Mouse (Mus musculus) neural tube, embryonic 11.5 days (tissue): ENCODE data around the gene Kcnj1. TPM values are rescaled to one million over a fixed set of nuclear protein-coding genes. Genes with fewer than 3 reads are reported as not detected.
A peak's percentile ranks its signal among the peaks of the same experiment; 100 is the strongest.

Experiments used
- ATAC-seq: fragments of 200-750 bp; cut with Nextera tagmentation; 2 replicates; pipeline ENCODE4 v1.8.0; 2017; ENCODE audit warnings: moderate number of reproducible peaks, mild to moderate bottlenecking, moderate TSS enrichment, moderate library complexity; ENCODE audit not compliant: insufficient read depth, low FRiP score, low TSS enrichment
- DNase-seq: peaks from one replicate; pipeline ENCODE4 v3.0.0-alpha.2; 2015; ENCODE audit warnings: low spot score
- H3K27ac ChIP-seq: fragments of 300-500 bp; sonication (generic); 2 replicates; pipeline ENCODE4 v1.5.1; 2014; ENCODE audit warnings: low read depth, mild to moderate bottlenecking, low read length
- H3K27me3 ChIP-seq: fragments of 300-500 bp; sonication (generic); 2 replicates; pipeline ENCODE4 v1.6.1; 2014; ENCODE audit warnings: mild to moderate bottlenecking, low read length, mixed read lengths; ENCODE audit not compliant: control insufficient read depth, insufficient read depth
- H3K36me3 ChIP-seq: fragments of 300-500 bp; sonication (generic); 2 replicates; pipeline ENCODE4 v1.6.1; 2014; ENCODE audit warnings: mild to moderate bottlenecking, low read length, moderate library complexity, mixed read lengths; ENCODE audit not compliant: control insufficient read depth, insufficient read depth
- H3K4me1 ChIP-seq: fragments of 300-500 bp; sonication (generic); 2 replicates; pipeline ENCODE4 v1.6.1; 2014; ENCODE audit warnings: low read length, mixed read lengths; ENCODE audit not compliant: control insufficient read depth, insufficient read depth
- H3K4me2 ChIP-seq: fragments of 300-500 bp; sonication (generic); 2 replicates; pipeline ENCODE4 v1.6.1; 2014; ENCODE audit warnings: low read depth, mild to moderate bottlenecking, moderate library complexity
- H3K4me3 ChIP-seq: fragments of 300-500 bp; sonication (generic); 2 replicates; pipeline ENCODE4 v1.5.1; 2014; ENCODE audit warnings: low read depth, low read length
- H3K9ac ChIP-seq: fragments of 300-500 bp; sonication (generic); 2 replicates; pipeline ENCODE4 v1.6.1; 2014; ENCODE audit warnings: mild to moderate bottlenecking, low read length
- H3K9me3 ChIP-seq: fragments of 300-500 bp; sonication (generic); 2 replicates; pipeline ENCODE4 v1.6.1; 2016; ENCODE audit warnings: low read length; ENCODE audit not compliant: control insufficient read depth
- WGBS: fragments of 180-500 bp; shearing (Covaris S2); extraction: QIAGEN DNeasy Blood & Tissue Kit; methylation state at CpG from one replicate; pipeline ENCODE4 v1.1.7; 2014; 5-methylcytosine and 5-hydroxymethylcytosine counted together
- polyA plus RNA-seq: library from polyadenylated mRNA; unstranded; fragments of >200 nt; fragmentation: Nextera tagmentation; extraction: Ambion mirVana; gene quantifications from 2 replicates; pipeline ENCODE4 v1.2.1, GENCODE M21; 2014

Gene Kcnj1
- polyA plus RNA-seq, 1 experiment from 2014 or later: not detected

GRCm38 (mm10) chr9:32348096-32348495 is 24.2 kb upstream of the Kcnj1 start:
- ATAC-seq (no peak), DNase-seq (no peak)
- Histone ChIP-seq H3K4me1 (peaks cover 7% of the 10 kb centered on the region), H3K4me3 (no peak overlapping the region), H3K9me3 (no peaks in the 10 kb centered on the region), H3K4me2 (no peak overlapping the region), H3K36me3 (no peaks in the 10 kb centered on the region), H3K9ac (no peak overlapping the region), H3K27ac (no peak overlapping the region), H3K27me3 (peaks cover 27% of the 10 kb centered on the region)
- WGBS: 66% methylated on average over 8 of the region's 8 CpGs

DNA sequence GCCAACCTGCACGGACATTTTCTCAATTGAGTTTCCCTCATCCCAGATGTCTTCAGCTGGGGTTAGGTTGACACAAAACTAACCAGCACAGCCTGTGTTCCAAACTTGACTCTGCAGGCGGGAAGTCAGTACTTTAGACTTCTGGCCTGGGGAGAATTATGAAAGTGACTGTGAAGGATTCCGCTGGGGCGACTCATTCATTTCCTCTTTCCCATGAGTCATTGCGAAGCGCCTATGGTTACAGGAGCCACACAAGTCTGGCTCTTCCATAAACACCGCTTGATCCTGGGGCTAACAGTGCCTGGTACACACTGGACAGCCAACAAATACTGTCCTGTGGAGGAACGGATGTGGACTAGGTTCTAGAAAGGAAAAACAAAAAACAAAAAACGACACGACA is 22.9 kb upstream of the Kcnj1 start:
- Histone ChIP-seq H3K4me1 (no peaks in the 10 kb centered on the region; the same call in 1 of the 2 replicates), H3K27ac (no peak overlapping the region), H3K9ac (no peak overlapping the region), H3K27me3 (peaks cover 15% of the 10 kb centered on the region), H3K9me3 (no peaks in the 10 kb centered on the region), H3K4me3 (no peak overlapping the region), H3K36me3 (no peaks in the 10 kb centered on the region), H3K4me2 (no peak overlapping the region)
- ATAC-seq (no peak), DNase-seq (no peak)
- WGBS: 91% methylated on average over 10 of the region's 10 CpGs

GRCm38 (mm10) chr9:32350332-32350731 is 22.0 kb upstream of the Kcnj1 start:
- ATAC-seq: no peak
- H3K9ac ChIP-seq: no peak overlapping the region
- H3K4me2 ChIP-seq: no peak overlapping the region
- H3K9me3 ChIP-seq: no peaks in the 10 kb centered on the region
- H3K4me1 ChIP-seq: no peaks in the 10 kb centered on the region
- H3K27ac ChIP-seq: no peak overlapping the region
- H3K36me3 ChIP-seq: no peaks in the 10 kb centered on the region
- WGBS: 4% methylated on average over 6 of the region's 6 CpGs
- DNase-seq: peak; percentile 71
- no peak overlapping the region for H3K4me3 ChIP-seq
- peaks cover 6% of the 10 kb centered on the region; the same call in 1 of the 2 replicates for H3K27me3 ChIP-seq

DNA sequence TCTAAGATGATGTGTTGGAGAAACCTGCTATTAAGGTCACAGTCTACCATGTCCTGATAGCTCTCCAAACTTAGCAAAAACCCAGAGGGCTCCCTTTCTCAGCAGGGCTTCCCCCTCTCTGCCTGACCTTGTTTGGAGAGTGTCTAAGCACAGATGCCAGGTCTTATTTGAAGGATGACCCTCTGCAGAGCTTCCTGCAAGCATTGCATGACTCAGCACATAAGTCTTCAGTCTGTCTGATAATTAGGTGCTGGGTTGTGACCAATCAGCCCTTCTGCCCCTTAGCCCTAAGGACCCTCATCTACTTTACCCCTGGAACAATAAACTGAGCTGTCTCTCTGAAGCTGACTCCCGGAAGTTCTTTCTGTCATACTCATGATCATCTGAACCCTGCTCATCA is 11.5 kb upstream of the Kcnj1 start:
- WGBS: 74% methylated on average over 1 of the region's 1 CpGs
- H3K27me3 ChIP-seq: no peaks in the 10 kb centered on the region
- H3K9me3 ChIP-seq: no peaks in the 10 kb centered on the region
- no peak for DNase-seq
- no peaks in the 10 kb centered on the region for H3K4me1 ChIP-seq
- H3K27ac ChIP-seq: no peak overlapping the region
- no peak overlapping the region for H3K4me3 ChIP-seq
- no peak overlapping the region for H3K9ac ChIP-seq
- H3K4me2 ChIP-seq: no peak overlapping the region
- no peak for ATAC-seq
- no peaks in the 10 kb centered on the region for H3K36me3 ChIP-seq

GRCm38 (mm10) chr9:32368812-32369211 is 3.5 kb upstream of the Kcnj1 start:
- Histone ChIP-seq H3K27me3 (no peaks in the 10 kb centered on the region), H3K4me3 (no peak overlapping the region), H3K4me2 (no peak overlapping the region), H3K9ac (no peak overlapping the region), H3K9me3 (0 out of 2 replicates have a peak, but pooled peaks cover 2% of the 10 kb centered on the region), H3K4me1 (no peaks in the 10 kb centered on the region), H3K36me3 (no peaks in the 10 kb centered on the region), H3K27ac (no peak overlapping the region)
- DNase-seq (no peak), ATAC-seq (no peak)
- WGBS: 50% methylated on average over 2 of the region's 2 CpGs

GRCm38 (mm10) chr9:32369388-32369787 is 2.9 kb upstream of the Kcnj1 start:
- H3K36me3 ChIP-seq: no peaks in the 10 kb centered on the region
- no peak overlapping the region for H3K4me2 ChIP-seq
- H3K4me1 ChIP-seq: no peaks in the 10 kb centered on the region
- no peaks in the 10 kb centered on the region for H3K27me3 ChIP-seq
- WGBS: 51% methylated on average over 6 of the region's 6 CpGs
- H3K4me3 ChIP-seq: no peak overlapping the region
- H3K27ac ChIP-seq: no peak overlapping the region
- ATAC-seq (no peak), DNase-seq (peak; percentile 16)
- 0 out of 2 replicates have a peak, but pooled peaks cover 2% of the 10 kb centered on the region for H3K9me3 ChIP-seq
- H3K9ac ChIP-seq: no peak overlapping the region

DNA sequence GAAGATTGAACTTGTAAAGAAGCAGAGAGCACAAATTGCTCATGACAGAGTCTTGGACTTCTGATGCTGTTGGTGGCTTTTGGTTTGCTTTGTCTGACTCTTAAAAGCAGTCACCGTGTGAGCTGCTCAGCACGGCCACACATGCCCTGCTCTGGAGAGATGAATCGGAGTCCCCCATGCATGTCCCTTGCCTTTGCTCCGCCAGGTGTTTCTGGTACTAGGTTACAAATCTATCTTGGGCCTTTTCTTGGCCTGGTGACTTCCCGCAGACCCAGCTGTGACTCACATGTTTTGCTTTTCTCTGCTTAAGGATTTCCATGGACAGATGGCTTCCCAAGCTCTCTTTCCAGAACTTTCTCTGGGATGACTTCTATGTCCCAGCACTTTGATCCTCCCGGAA is 1.4 kb downstream of the Kcnj1 start:
- Histone ChIP-seq H3K9ac (no peak overlapping the region), H3K9me3 (no peaks in the 10 kb centered on the region), H3K4me2 (no peak overlapping the region), H3K4me3 (no peak overlapping the region), H3K27ac (no peak overlapping the region), H3K27me3 (no peaks in the 10 kb centered on the region), H3K36me3 (no peaks in the 10 kb centered on the region), H3K4me1 (no peaks in the 10 kb centered on the region)
- DNase-seq (no peak), ATAC-seq (no peak)
- WGBS: 92% methylated on average over 6 of the region's 6 CpGs

- no peak overlapping the region for H3K4me3 ChIP-seq
- no peak overlapping the region for H3K4me2 ChIP-seq
- DNase-seq (no peak), ATAC-seq (no peak)
- H3K27me3 ChIP-seq: no peaks in the 10 kb centered on the region
- 91% methylated on average over 7 of the region's 7 CpGs for WGBS
- H3K27ac ChIP-seq: no peak overlapping the region
- no peak overlapping the region for H3K9ac ChIP-seq
- no peaks in the 10 kb centered on the region for H3K36me3 ChIP-seq
- H3K4me1 ChIP-seq: no peaks in the 10 kb centered on the region
- no peaks in the 10 kb centered on the region for H3K9me3 ChIP-seq
Measured at GRCm38 (mm10) chr9:32376031-32376430, 3.7 kb downstream of the Kcnj1 start.

DNA sequence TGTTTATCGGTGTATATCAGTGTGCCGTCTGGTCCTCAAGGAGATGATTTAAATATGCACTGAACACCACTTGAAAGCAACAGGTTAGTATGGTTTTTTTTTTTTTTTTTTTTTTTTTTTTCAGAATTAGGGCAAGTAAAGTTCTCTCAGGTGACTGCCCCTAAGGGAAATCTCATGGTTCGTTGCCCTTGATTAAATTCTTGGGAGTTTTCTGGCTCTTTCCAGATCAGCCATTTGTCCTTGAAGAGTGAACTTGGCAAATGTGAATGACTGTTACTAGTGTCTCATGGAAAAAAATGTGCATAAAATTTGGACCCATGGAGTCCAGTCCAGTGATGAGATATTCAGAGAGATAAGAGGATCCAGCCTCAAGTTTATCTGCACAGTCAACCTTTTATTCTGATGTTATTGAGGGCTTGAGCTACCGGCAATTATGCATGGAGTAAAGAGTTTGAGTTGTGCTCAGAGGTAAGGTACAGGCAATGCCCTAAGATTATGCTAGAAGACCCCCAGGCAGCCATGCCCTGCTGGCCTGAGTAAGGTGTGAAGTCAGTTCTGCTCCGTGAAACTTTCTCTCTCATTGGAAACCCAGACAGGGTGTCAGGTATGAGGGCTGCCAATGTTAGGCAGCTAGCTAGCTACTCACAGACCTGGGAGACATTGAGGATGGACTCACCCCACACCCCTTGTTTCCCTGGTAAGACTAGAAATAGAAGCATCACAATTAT is 4.7 kb downstream of the Kcnj1 start:
- H3K27ac ChIP-seq: no peak overlapping the region
- no peaks in the 10 kb centered on the region for H3K9me3 ChIP-seq
- DNase-seq (no peak), ATAC-seq (no peak)
- H3K4me1 ChIP-seq: no peaks in the 10 kb centered on the region
- no peak overlapping the region for H3K4me3 ChIP-seq
- H3K27me3 ChIP-seq: no peaks in the 10 kb centered on the region
- no peak overlapping the region for H3K9ac ChIP-seq
- H3K4me2 ChIP-seq: no peak overlapping the region
- WGBS: 89% methylated on average over 5 of the region's 5 CpGs
- H3K36me3 ChIP-seq: no peaks in the 10 kb centered on the region
